Mouse (Mus musculus): Measurements from ENCODE around the gene Evl.
"Not testable (repeated sequence)": the region's sequence is repeated elsewhere in the genome, so short reads cannot be mapped to it uniquely, and the experiment has no call there.

Gene Evl

DNA sequence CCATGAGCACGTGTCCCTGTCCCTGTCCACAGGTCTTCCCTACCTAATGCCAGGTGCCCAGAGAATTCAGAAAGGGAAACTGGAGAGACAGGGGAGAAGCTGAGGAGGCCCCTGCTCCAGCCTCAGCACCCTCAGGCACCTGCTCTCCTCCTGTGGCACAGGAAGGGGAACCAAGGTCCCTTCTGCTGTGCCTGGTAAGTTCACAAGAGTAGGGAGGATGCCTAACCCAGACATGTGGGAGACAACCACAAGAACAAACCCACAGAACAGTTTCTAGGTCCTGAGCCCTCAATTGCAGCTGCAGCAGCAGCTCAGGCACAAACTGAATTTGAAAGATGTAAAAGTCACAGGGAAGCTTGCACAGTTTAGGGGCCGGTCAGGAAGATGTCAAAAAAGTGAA is 146.7 kb downstream of the Evl start:
- no peak for DNase-seq

GRCm38 (mm10) chr12:108702185-108702584 is 147.7 kb downstream of the Evl start, which contains the start of gene Degs2:
Gene Degs2 (minus strand): TSS chr12:108702315.
- DNase-seq, result no peak

- no peak for DNase-seq
Observed at GRCm38 (mm10) chr12:108705486-108705885, 151.0 kb downstream of the Evl start.

DNA sequence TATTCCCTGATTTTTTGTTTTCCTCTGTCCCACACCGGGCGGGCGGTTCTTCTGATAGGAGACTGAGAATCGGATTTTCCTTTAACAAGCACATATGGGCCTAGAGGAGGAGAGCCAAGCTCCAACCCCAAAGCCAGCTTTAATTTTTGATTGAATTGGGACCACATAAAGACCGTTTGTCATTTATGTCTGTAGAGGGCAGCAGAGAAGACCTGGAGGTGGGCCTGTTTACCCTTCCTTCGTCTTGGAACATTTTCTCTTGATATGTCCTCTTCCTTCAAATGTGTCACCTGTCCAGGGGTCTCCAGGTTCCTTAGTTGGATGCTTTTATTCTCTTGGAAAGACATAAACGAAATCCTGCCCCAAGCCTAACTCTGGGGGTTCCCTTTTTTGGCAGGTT is 151.6 kb downstream of the Evl start:
- DNase-seq, result no peak

DNA sequence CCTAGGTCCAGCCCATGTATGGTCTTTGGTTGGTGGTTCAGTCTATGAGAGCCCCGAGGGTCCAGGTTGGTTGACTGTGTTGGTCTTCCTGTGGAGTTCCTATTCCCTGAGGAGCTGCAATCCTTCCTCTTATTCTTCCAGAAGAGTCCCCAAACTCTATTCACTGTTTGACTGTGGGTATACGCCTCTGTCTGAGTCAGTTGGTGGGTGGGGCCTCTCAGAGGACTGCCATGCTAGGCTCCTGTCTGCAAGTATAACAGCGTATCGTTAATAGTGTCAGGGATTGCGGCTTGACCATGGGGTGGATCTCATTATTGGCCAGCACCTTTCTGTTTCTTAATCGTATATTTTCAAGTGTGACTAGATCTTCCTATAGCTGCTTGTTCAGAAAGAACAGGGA is 154.9 kb downstream of the Evl start:
- no peak for DNase-seq

GRCm38 (mm10) chr12:108709964-108710765 is 155.6 kb downstream of the Evl start:
- no peak for DNase-seq

- no peak for DNase-seq
Observed at GRCm38 (mm10) chr12:108710861-108711615, 156.5 kb downstream of the Evl start.

- DNase-seq, result no peak
Observed at GRCm38 (mm10) chr12:108712481-108712880, 158.0 kb downstream of the Evl start.

GRCm38 (mm10) chr12:108713972-108714371 is 159.5 kb downstream of the Evl start:
- DNase-seq, result not testable (repeated sequence)

- DNase-seq, result no peak
Observed at GRCm38 (mm10) chr12:108715854-108716253, 161.3 kb downstream of the Evl start.

DNA sequence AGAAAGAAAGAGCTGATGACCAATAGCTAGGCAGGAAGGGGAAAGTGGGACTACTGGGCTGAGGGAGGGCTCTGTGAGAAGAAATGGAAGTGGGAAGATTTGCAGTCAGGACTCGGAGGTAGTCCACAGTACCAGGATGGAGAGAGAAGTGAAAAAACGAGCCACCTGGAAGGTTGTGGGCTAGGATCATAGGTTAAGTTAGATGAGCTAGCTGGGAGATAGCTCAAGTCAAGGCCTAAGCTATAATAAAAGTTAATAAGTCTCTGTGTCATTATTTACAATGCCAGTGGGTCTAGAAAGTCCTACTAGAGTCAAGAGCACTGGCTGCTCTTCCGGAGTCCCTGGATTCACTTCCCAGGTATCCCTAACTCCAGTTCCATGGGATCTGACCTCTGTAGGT is 164.0 kb downstream of the Evl start:
- DNase-seq, result no peak

- DNase-seq, result no peak
Observed at GRCm38 (mm10) chr12:108722464-108722863, 167.9 kb downstream of the Evl start.

DNA sequence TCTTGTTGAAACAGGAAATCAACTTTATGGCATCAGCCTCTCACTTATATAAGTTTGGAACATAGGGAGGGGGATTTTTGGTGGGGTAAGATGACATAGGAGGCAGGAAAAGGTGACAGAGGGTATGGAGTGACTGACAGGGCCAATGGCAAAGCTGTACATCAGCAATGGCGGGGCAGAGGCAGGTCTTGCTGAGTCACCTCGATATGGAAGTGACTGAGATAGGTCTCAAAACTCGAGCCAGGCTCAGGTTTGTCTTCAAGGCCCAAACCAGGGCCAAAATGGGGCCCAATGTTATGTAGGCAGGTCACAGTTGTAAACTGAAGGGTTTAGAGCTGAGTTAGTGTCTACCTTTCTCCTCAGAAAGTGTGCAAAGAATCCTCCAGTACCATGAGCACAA is 169.3 kb downstream of the Evl start:
- no peak for DNase-seq

GRCm38 (mm10) chr12:108734386-108734785 is 179.9 kb downstream of the Evl start:
- no peak for DNase-seq

- DNase-seq, result no peak
Observed at GRCm38 (mm10) chr12:108737838-108738237, 183.3 kb downstream of the Evl start.

All from right cerebral cortex, postnatal 14 days (tissue).